Mouse (Mus musculus): ENCODE measurements around the gene Tac2.

The Tac2 gene

GRCm38 (mm10) chr10:127724178-127724577 is at the start of gene Tac2:
Gene Tac2 (plus strand): TSS chr10:127724478.
- no peak for DNase-seq (ENCODE audit: low read depth, low spot score)

GRCm38 (mm10) chr10:127674794-127675522 is 49.3 kb upstream of the Tac2 start:
- peak; percentile 93 for DNase-seq (ENCODE audit: low read depth, low spot score)

- peak; percentile 39 for DNase-seq (ENCODE audit: low read depth, low spot score)
Observed at GRCm38 (mm10) chr10:127675859-127676398, 48.3 kb upstream of the Tac2 start.

GRCm38 (mm10) chr10:127676691-127677548 is 47.4 kb upstream of the Tac2 start:
- peak; percentile 99 for DNase-seq (ENCODE audit: low read depth, low spot score)

GRCm38 (mm10) chr10:127677591-127678336 is 46.5 kb upstream of the Tac2 start:
- DNase-seq (ENCODE audit: low read depth, low spot score), result peak; percentile 83

GRCm38 (mm10) chr10:127679208-127679607 is 45.1 kb upstream of the Tac2 start:
- no peak for DNase-seq (ENCODE audit: low read depth, low spot score)

GRCm38 (mm10) chr10:127679881-127680280 is 44.4 kb upstream of the Tac2 start:
- no peak for DNase-seq (ENCODE audit: low read depth, low spot score)

- no peak for DNase-seq (ENCODE audit: low read depth, low spot score)
Observed at GRCm38 (mm10) chr10:127682886-127683285, 41.4 kb upstream of the Tac2 start.

GRCm38 (mm10) chr10:127691053-127691452 is 33.2 kb upstream of the Tac2 start:
- no peak for DNase-seq (ENCODE audit: low read depth, low spot score)

GRCm38 (mm10) chr10:127694636-127695035 is 29.6 kb upstream of the Tac2 start:
- peak; percentile 41 for DNase-seq (ENCODE audit: low read depth, low spot score)

GRCm38 (mm10) chr10:127695775-127696174 is 28.5 kb upstream of the Tac2 start:
- no peak for DNase-seq (ENCODE audit: low read depth, low spot score)

GRCm38 (mm10) chr10:127698966-127699365 is 25.3 kb upstream of the Tac2 start:
- no peak for DNase-seq (ENCODE audit: low read depth, low spot score)

GRCm38 (mm10) chr10:127703299-127703698 is 21.0 kb upstream of the Tac2 start:
- no peak for DNase-seq (ENCODE audit: low read depth, low spot score)

- no peak for DNase-seq (ENCODE audit: low read depth, low spot score)
Observed at GRCm38 (mm10) chr10:127704293-127704692, 20.0 kb upstream of the Tac2 start.

GRCm38 (mm10) chr10:127704766-127705220 is 19.5 kb upstream of the Tac2 start, which contains the start of gene Myo1a:
Gene Myo1a (plus strand): TSS chr10:127705170.
- DNase-seq (ENCODE audit: low read depth, low spot score), result no peak

- no peak for DNase-seq (ENCODE audit: low read depth, low spot score)
Observed at GRCm38 (mm10) chr10:127705783-127706182, 18.5 kb upstream of the Tac2 start.

- DNase-seq (ENCODE audit: low read depth, low spot score), result no peak
Observed at GRCm38 (mm10) chr10:127707721-127708120, 16.6 kb upstream of the Tac2 start.

GRCm38 (mm10) chr10:127708850-127709370 is 15.4 kb upstream of the Tac2 start:
- DNase-seq (ENCODE audit: low read depth, low spot score), result no peak

- no peak for DNase-seq (ENCODE audit: low read depth, low spot score)
Observed at GRCm38 (mm10) chr10:127710331-127710730, 13.9 kb upstream of the Tac2 start.

GRCm38 (mm10) chr10:127712736-127713135 is 11.5 kb upstream of the Tac2 start:
- DNase-seq (ENCODE audit: low read depth, low spot score), result no peak
